Mouse (Mus musculus) heart, postnatal 10 days (tissue): ENCODE measurements around the gene Esm1. TPM values are rescaled to one million over a fixed set of nuclear protein-coding genes. Genes with fewer than 3 reads are reported as not detected.

ENCODE experiments used
- DNase-seq, 2 experiments: peaks; one replicate each; pipeline ENCODE4 v3.0.0; 2021
- intact Hi-C: fragments of 180-260 bp; cut with DNase I; formaldehyde crosslinking; loops from one replicate; pipeline ENCODE4 v1.15.1; 2025
- total RNA-seq, 2 experiments: library from RNA; stranded (reverse); gene quantifications; 2 replicates each; pipeline ENCODE4 v1.2.3; 2021

The Esm1 gene
- total RNA-seq = 1 to 10 TPM; 1.5 TPM

DNA sequence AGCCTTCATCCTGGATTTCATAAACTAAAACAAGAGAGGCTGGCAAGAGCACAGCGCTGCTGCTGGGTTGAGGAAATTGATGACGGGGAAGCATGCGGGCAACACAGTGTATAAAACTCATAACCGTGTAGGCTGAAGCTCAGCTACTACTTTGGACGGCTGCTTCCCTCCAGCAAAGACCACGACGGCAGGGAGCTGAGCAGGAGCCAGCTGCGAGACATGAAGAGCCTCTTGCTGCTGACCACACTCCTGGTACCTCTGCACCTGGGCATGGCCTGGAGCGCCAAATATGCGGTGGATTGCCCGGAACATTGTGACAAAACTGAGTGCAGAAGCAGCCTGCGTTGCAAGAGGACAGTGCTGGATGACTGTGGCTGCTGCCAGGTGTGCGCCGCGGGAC is at the start of gene Esm1:
TSS of gene Esm1 (plus strand) at position 36 of the 400 bp plus-strand sequence.
- intact Hi-C loops = no loop called here
- no peak for DNase-seq

DNA sequence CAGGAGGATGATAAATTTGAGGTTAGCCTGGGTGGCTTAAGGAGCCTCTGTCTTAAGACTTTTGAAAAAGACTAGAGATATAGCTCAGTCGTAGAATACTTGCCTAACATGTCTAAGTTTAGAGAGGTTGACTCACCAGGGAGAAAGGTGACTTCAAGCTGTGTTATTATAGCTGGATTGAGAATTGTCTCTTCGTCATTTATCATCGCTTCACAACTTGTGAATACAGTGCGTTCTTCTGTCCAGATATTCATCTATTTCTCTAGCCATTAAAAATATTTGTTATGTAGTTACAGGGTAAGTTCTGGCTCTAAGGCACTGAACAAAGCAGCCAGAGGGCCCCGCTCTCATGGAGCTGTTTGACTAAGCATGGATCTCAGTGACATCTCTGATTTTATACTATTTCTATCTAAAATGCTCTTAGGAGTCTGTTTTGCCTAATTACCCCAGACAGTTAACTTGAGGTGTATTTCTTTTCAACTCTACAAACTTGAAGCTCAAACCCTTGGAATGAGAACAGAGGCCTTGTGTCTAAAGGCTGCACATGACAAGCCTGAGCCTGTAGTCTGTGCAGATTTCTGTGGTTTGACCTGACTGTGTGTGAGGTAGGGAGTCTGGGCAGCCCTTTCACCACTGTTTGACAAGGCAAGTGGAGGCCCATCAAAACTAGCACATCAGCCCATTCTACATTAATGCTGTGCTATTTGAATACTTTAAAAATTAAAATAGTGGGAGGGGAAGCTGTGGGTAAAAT is 45.0 kb upstream of the Esm1 start:
- intact Hi-C loops = no loop called here
- no peak for DNase-seq

DNA sequence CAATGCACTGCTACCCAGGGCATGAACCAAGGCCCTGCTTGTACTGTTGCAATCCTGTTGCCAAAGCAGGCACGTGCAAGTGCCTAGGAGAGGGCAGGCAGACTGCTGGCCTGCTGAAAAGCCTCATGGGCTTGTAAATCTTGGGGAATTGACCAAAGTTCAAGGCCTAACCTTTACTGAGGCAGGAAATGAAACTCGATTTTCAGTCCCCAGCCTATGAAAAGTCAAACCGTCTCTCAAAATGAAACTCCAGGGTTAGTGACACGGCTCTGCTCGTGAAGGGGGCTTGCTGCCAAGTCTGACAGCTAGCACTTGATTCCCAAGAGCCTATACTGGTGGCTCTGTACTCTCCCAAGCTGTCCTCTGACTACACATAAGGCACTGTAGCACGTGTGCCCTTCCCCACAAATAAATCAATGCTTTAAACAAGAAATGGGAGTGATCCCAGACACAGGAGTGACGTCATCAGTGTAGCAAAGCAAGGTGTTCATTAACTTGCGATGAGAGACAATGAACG is 41.4 kb upstream of the Esm1 start:
- DNase-seq = peak; percentile 29 to 36
- intact Hi-C loops = no loop called here

- intact Hi-C loops = no loop called here
- DNase-seq = no peak
Measured at GRCm38 (mm10) chr13:113170256-113170655, 39.2 kb upstream of the Esm1 start.

GRCm38 (mm10) chr13:113174162-113174561 is 35.3 kb upstream of the Esm1 start:
- intact Hi-C loops = no loop called here

DNA sequence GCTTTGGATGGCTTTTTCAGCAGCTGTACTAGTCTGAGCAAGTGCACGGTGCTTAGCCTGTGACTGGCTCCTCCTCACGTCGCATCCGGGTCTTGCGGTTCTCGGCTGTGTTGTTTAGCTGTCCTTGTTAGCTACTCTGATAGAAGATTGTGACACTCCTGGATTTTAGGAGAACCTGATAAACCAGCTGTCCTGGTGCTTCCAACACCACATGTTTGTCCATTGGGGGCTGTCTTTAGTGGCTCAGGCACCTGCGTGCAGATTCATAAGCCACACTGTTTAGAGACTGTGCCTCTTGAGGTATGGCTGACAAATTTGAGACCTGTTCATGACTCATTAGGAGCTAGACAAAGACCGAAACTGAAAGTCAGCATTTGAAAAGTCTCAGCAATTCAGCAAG is 26.1 kb upstream of the Esm1 start:
- intact Hi-C loops = no loop called here
- DNase-seq = no peak

More at GRCm38 (mm10) chr13:113174162-113174561, 35.3 kb upstream of the Esm1 start:
- DNase-seq = no peak

GRCm38 (mm10) chr13:113183720-113184119 is 25.7 kb upstream of the Esm1 start:
- intact Hi-C loops = no loop called here
- no peak for DNase-seq

- intact Hi-C loops = no loop called here
- no peak for DNase-seq
Measured at GRCm38 (mm10) chr13:113196808-113197674, 12.4 kb upstream of the Esm1 start.

- intact Hi-C loops = no loop called here
- no peak for DNase-seq
Measured at GRCm38 (mm10) chr13:113197872-113198502, 11.5 kb upstream of the Esm1 start.

DNA sequence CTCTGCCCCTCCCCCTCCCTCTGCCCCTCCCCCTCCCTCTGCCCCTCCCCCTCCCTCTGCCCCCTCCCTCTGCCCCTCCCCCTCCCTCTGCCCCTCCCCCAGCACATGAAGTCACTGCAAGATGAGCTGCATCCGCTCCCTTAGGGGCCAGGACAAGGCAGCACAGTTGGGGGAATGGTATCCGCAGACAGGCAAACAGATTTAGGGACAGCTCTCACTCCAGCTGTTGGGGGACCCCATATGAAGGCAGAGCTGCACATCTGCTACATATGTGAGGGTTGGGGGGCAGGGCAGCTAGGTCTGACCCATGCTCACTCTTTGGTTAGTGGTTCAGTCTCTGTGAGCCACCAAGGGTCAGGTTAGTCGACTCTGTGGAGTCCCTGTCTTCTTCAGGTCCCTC is 10.1 kb upstream of the Esm1 start:
- DNase-seq = no peak
- intact Hi-C loops = no loop called here

- intact Hi-C loops = no loop called here
- no peak for DNase-seq
Measured at GRCm38 (mm10) chr13:113200726-113201125, 8.7 kb upstream of the Esm1 start.

DNA sequence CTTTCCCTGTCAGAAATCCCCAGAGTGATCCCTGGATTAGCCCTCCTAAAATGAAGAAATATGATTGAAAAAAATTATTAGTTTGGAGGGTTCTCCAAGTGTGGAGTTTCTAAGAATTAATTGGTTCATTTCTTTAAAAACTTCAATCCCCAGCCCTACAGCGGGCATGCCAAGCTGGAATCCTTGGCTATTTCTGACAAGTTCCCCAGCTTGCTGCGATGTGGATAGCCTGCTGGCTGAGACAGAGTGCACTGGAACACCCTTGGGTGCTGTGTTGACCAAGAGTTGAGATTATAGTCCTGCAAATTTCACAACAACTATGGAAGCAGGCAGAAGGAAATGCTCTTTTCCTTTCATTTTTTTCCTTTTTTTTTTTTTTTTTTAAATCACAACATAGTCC is 7.8 kb upstream of the Esm1 start:
- intact Hi-C loops = no loop called here

GRCm38 (mm10) chr13:113202184-113202583 is 7.3 kb upstream of the Esm1 start:
- intact Hi-C loops = no loop called here

More for the DNA sequence above, 7.8 kb upstream of the Esm1 start:
- no peak for DNase-seq

DNA sequence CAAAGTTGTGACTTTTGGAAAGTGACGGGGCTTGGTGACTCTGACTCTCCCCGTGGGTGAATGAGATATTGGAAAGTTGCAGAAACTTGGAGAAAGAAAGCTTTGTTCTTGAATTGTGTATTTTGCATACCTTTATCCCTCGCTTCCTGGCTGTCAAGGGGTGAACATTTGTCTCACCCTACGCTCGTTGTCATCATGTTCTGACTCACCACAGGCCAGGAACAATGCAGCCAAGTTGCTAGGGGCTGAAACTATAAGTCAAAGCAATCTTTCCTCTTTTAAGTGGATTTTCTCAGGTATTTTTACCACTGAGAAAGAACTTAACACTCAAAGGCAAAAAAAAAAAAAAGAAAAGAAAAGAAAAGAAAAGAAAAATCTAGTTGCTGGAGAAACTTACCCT is 6.3 kb upstream of the Esm1 start:
- intact Hi-C loops = no loop called here
- DNase-seq = no peak

More at GRCm38 (mm10) chr13:113202184-113202583, 7.3 kb upstream of the Esm1 start:
- DNase-seq = no peak

GRCm38 (mm10) chr13:113205346-113205745 is 4.1 kb upstream of the Esm1 start:
- DNase-seq = no peak
- intact Hi-C loops = no loop called here

GRCm38 (mm10) chr13:113211345-113211744 is 1.9 kb downstream of the Esm1 start:
- intact Hi-C loops = no loop called here
- DNase-seq = no peak

- intact Hi-C loops = no loop called here
- no peak for DNase-seq
Measured at GRCm38 (mm10) chr13:113212401-113212800, 2.9 kb downstream of the Esm1 start.

- no peak for DNase-seq
- intact Hi-C loops = no loop called here
Measured at GRCm38 (mm10) chr13:113213865-113214264, 4.4 kb downstream of the Esm1 start.

DNA sequence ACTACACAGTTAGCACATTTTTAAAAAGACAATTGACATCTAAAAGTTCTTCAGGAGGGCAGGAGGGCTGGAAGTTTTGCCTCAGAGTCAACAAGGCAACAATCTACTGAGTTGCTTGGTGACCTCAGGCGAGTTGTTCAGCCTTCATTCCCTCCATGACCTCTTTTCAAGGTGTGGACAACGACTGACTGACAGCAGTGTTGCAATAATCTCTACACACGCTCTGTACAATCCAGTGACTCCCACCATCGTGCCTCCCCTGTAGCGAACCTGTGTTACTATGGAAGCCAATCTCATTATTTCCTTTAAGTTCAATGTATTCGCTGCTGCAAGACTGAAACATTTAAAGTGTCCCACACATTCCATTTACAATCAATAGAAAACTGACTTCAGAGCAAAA is 12.4 kb downstream of the Esm1 start:
- intact Hi-C loops = no loop called here
- peak in 1 of 2 experiments; percentile 23 for DNase-seq

DNA sequence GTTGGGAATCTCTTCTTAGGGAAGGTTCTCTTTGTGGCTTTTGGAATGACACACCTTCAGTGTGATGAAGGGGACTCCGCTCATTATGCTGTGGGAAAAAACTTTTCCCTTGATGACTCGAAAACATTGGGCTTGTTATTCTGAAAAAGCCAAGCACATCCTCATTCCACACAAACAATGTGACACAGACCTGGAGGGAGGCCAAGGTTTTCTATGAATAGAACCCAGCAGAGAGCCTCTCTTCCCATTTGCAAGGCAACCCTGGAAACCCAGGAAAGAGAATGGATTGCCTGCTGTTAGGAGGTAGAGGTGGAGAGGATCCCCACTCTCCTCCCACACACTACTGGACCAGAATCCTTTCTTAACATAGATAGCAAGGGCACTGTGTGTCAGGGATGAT is 14.6 kb downstream of the Esm1 start:
- intact Hi-C loops = no loop called here
- peak; percentile 87 to 92 for DNase-seq

DNA sequence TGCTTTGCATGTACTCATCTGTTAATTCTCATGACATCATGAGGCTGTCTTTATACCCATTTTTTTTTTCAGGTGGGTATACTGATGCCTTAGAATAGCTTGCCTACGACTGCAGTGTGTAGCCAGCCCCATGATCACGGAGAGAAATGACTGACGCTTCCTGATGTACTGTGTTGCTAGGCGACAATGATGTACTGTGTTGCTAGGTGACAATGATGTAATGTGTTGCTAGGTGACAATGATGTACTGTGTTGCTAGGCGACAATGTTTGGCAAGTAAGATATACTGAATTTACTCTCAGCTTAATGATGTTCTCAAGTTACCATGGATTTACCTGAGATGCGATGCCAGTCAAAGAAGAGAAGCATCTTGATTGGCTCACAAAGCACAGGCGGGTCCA is 16.4 kb downstream of the Esm1 start, which contains the start of gene Gzmk:
TSS of gene Gzmk (minus strand) at position 98 of the 400 bp plus-strand sequence.
- intact Hi-C loops = no loop called here
- no peak for DNase-seq
